Mouse (Mus musculus) midbrain, embryonic 14.5 days (tissue): ENCODE measurements around the gene Taar8a. TPM values are rescaled to one million over a fixed set of nuclear protein-coding genes. Genes with fewer than 3 reads are reported as not detected.
A peak's percentile ranks its signal among the peaks of the same experiment; 100 is the strongest.
"Not testable (repeated sequence)": the region's sequence is repeated elsewhere in the genome, so short reads cannot be mapped to it uniquely, and the experiment has no call there.

Experiments used
- ATAC-seq: fragments of 200-750 bp; cut with Nextera tagmentation; 2 replicates; pipeline ENCODE4 v1.8.0; 2017; ENCODE audit warnings: moderate number of reproducible peaks, moderate library complexity; ENCODE audit not compliant: low FRiP score, low TSS enrichment
- DNase-seq: peaks from one replicate; pipeline ENCODE4 v3.0.0-alpha.2; 2015
- H3K27ac ChIP-seq: fragments of 300-500 bp; sonication (generic); replicated peaks from 2 replicates; pipeline ENCODE4 v1.5.1; 2014; ENCODE audit warnings: mild to moderate bottlenecking, low read depth, low read length, moderate library complexity
- H3K27me3 ChIP-seq: fragments of 300-500 bp; sonication (generic); 2 replicates; pipeline ENCODE4 v1.6.1; 2014; ENCODE audit warnings: low read length, control low read depth, mixed read lengths; ENCODE audit not compliant: control insufficient read depth, insufficient read depth
- H3K36me3 ChIP-seq: fragments of 300-500 bp; sonication (generic); 2 replicates; pipeline ENCODE4 v1.6.1; 2014; ENCODE audit warnings: low read length, control low read depth; ENCODE audit not compliant: control insufficient read depth, insufficient read depth
- H3K4me1 ChIP-seq: fragments of 300-500 bp; sonication (generic); 2 replicates; pipeline ENCODE4 v1.6.1; 2014; ENCODE audit warnings: mild to moderate bottlenecking, antibody characterized with exemption, low read length, control low read depth; ENCODE audit not compliant: control insufficient read depth, insufficient read depth
- H3K4me2 ChIP-seq: fragments of 300-500 bp; sonication (generic); 2 replicates; pipeline ENCODE4 v1.6.1; 2014; ENCODE audit warnings: mild to moderate bottlenecking, low read length, moderate library complexity
- H3K4me3 ChIP-seq: fragments of 300-500 bp; sonication (generic); replicated peaks from 2 replicates; pipeline ENCODE4 v1.5.1; 2014; ENCODE audit warnings: low read depth, low read length
- H3K9ac ChIP-seq: fragments of 300-500 bp; sonication (generic); replicated peaks from 2 replicates; pipeline ENCODE4 v1.6.1; 2014; ENCODE audit warnings: mild to moderate bottlenecking, low read length, moderate library complexity
- H3K9me3 ChIP-seq: fragments of 300-500 bp; sonication (generic); 2 replicates; pipeline ENCODE4 v1.6.1; 2016; ENCODE audit warnings: low read length, control low read depth, mixed read lengths; ENCODE audit not compliant: control insufficient read depth
- WGBS: fragments of 180-500 bp; shearing (Covaris S2); extraction: QIAGEN DNeasy Blood & Tissue Kit; methylation state at CpG from one replicate; pipeline ENCODE4 v1.1.7; 2014; 5-methylcytosine and 5-hydroxymethylcytosine counted together
- polyA plus RNA-seq: library from polyadenylated mRNA; unstranded; fragments of >200 nt; fragmentation: Nextera tagmentation; extraction: Ambion mirVana; gene quantifications from 2 replicates; pipeline ENCODE4 v1.2.1, GENCODE M21; 2014

Taar8a gene
- polyA plus RNA-seq, 1 experiment from 2014 or later: not detected

DNA sequence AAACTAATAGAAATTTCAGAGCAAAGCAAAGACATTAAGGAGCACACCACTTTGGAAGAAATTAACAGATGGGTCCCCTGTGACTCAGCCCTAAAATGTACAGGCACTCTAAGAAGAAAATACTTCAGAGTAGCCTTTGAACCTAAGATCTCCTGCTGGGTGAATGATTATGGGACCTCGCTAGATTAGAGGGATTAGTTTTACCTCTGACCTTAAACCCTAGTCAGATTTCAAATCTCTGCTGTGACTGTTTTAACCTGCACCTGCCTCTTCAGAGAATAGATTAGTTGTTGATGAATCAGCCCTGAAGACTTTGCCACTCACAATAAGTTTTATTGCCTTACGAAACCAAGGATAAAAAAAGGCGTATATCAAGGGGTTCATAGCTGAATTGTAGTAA is 31.9 kb downstream of the Taar8a start:
- no peak for ATAC-seq
- no peak overlapping the region for H3K9ac ChIP-seq
- DNase-seq: no peak
- 49% methylated on average over 3 of the region's 3 CpGs for WGBS
- no peak overlapping the region for H3K4me2 ChIP-seq
- no peak overlapping the region for H3K4me3 ChIP-seq
- H3K36me3 ChIP-seq: no peaks in the 10 kb centered on the region
- no peaks in the 10 kb centered on the region for H3K4me1 ChIP-seq
- no peaks in the 10 kb centered on the region for H3K9me3 ChIP-seq
- H3K27ac ChIP-seq: no peak overlapping the region
- no peaks in the 10 kb centered on the region for H3K27me3 ChIP-seq

DNA sequence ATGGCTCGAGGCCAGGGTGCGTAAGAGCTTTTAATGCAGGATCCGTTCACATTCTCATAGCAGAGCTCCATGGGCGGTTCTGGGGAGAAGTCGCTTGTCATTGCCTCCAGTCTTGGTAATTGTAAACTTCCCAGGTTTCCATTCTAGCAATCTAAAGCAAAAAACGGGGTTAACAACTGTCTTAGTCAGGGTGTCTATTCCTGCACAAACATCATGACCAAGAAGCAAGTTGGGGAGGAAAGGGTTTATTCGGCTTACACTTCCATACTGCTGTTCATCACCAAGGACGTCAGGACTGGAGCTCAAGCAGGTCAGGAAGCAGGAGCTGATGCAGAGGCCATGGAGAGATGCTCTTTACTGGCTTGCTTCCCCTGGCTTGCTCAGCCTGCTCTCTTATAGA is 33.1 kb downstream of the Taar8a start, which contains the start of gene Taar9:
Taar9 (minus strand) TSS at position 101 of the 400 bp plus-strand sequence.
- H3K4me2 ChIP-seq, H3K9ac ChIP-seq, H3K36me3 ChIP-seq, H3K27ac ChIP-seq, H3K9me3 ChIP-seq, H3K4me3 ChIP-seq, H3K4me1 ChIP-seq, H3K27me3 ChIP-seq, ATAC-seq, DNase-seq: not testable (repeated sequence)
- WGBS: 84% methylated on average over 8 of the region's 8 CpGs

DNA sequence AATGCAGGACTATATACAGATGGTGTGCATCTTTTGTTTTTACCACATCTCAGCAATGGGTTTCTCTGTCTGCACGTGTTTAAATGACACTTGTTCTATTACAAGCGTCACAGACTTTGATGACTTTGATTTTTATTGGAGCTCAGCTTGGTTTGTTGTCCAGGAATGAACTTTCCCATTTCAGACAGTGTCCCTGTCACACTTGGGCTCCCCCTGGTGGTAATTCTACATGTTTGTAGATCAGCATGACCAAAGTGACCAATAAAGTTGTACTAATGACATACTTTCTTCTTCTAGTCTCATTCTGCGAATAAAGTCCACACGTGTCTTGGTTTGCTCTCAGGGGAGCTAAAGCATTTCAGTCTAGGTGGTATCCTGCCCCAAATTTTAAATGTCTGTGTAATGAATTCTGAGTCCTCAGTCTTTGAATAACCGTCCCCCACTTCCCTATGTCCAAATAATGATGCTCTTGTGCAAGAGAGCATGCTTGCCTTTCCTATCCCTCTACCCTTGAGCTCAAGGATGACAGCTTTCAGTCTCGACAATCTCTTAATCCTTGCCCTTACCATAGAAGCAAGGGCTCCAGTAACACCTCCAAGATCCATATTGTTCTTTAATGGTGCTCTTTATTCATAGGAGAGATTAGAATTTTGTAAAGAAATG is 34.9 kb downstream of the Taar8a start:
- H3K4me1 ChIP-seq: no peaks in the 10 kb centered on the region
- no peaks in the 10 kb centered on the region for H3K9me3 ChIP-seq
- DNase-seq (peak; percentile 87), ATAC-seq (no peak)
- 49% methylated on average over 6 of the region's 6 CpGs for WGBS
- H3K36me3 ChIP-seq: no peaks in the 10 kb centered on the region
- no peak overlapping the region for H3K4me2 ChIP-seq
- no peak overlapping the region for H3K9ac ChIP-seq
- H3K4me3 ChIP-seq: no peak overlapping the region
- no peak overlapping the region for H3K27ac ChIP-seq
- H3K27me3 ChIP-seq: no peaks in the 10 kb centered on the region

Other genes starting within 250 kb of the Taar8a start
- gene Vnn3, start 225.0 kb upstream of the Taar8a start, polyA plus RNA-seq: not detected in 2 replicates
- 0.08 TPM in 1 of 2 replicates, not detected in the other for gene Vnn1, start 181.8 kb upstream of the Taar8a start, polyA plus RNA-seq
- gene Taar1, start 156.1 kb upstream of the Taar8a start, polyA plus RNA-seq: not detected in 2 replicates
- not detected in 2 replicates for gene Taar2, start 137.9 kb upstream of the Taar8a start, polyA plus RNA-seq
- gene Taar3, start 126.9 kb upstream of the Taar8a start, polyA plus RNA-seq: not detected in 2 replicates
- not detected in 2 replicates for gene Taar4, start 116.0 kb upstream of the Taar8a start, polyA plus RNA-seq
- not detected in 2 replicates for gene Taar5, start 105.8 kb upstream of the Taar8a start, polyA plus RNA-seq
- gene Taar6, start 90.9 kb upstream of the Taar8a start, polyA plus RNA-seq: not detected in 2 replicates
- not detected in 2 replicates for gene Taar7a, start 83.0 kb upstream of the Taar8a start, polyA plus RNA-seq
- gene Taar7b, start 76.6 kb upstream of the Taar8a start, polyA plus RNA-seq: not detected in 2 replicates
- not detected in 2 replicates for gene Taar7d, start 49.3 kb upstream of the Taar8a start, polyA plus RNA-seq
- not detected in 2 replicates for gene Taar7e, start 38.9 kb upstream of the Taar8a start, polyA plus RNA-seq
- gene Taar7f, start 27.0 kb upstream of the Taar8a start, polyA plus RNA-seq: not detected in 2 replicates
- not detected in 2 replicates for gene Taar8b, start 15.8 kb downstream of the Taar8a start, polyA plus RNA-seq
- gene Taar8c, start 25.4 kb downstream of the Taar8a start, polyA plus RNA-seq: not detected in 2 replicates
- not detected in 2 replicates for gene Taar9, start 33.0 kb downstream of the Taar8a start, polyA plus RNA-seq
- 326 and 358 TPM in 2 replicates for gene Stx7, start 72.8 kb downstream of the Taar8a start, polyA plus RNA-seq
- 0.26 and 2.7 TPM in 2 replicates for gene Moxd1, start 147.0 kb downstream of the Taar8a start, polyA plus RNA-seq